7 mouse cellular contexts compared by ENCODE assay signal in genomic region chr5:30959966-30960501, GRCm38 (mm10). TPM values are rescaled to one million over a fixed set of nuclear protein-coding genes. Genes with fewer than 3 reads are reported as not detected.
DNase-seq lines count a peak whose midpoint lies in the region; ATAC-seq and TF ChIP-seq lines count a peak whose summit lies in the region.

Gene Preb (minus strand): TSS chr5:30960361.

- H3K36me3 ChIP-seq in embryonic facial prominence, embryonic 12.5 days = peaks cover 27% of the 10 kb centered on the region
- H3K36me3 ChIP-seq in kidney, adult 2 months (ENCODE audit: control insufficient read depth, insufficient read depth, low read length) = peaks cover 1% of the 10 kb centered on the region; the same call in 1 of the 2 replicates
- peaks cover 30% of the 10 kb centered on the region for H3K36me3 ChIP-seq in limb, embryonic 12.5 days
- H3K36me3 ChIP-seq in midbrain, embryonic 15.5 days (replicated peaks) = peaks cover 12% of the 10 kb centered on the region
- H3K36me3 ChIP-seq in spleen, adult 2 months (ENCODE audit: control insufficient read depth, insufficient read depth, low read length) = peaks cover 17% of the 10 kb centered on the region

- peak within 1 kb of the TSS; percentile 78 for H3K4me2 ChIP-seq in embryonic facial prominence, embryonic 12.5 days (replicated peaks)
- H3K4me2 ChIP-seq in limb, embryonic 12.5 days = peak within 1 kb of the TSS; percentile 80
- H3K4me2 ChIP-seq in midbrain, embryonic 15.5 days = peak within 1 kb of the TSS; percentile 92

- H3K4me3 ChIP-seq in embryonic facial prominence, embryonic 12.5 days = peak within 1 kb of the TSS; percentile 82
- H3K4me3 ChIP-seq in kidney, adult 2 months (ENCODE audit: insufficient read depth, low read depth, low read length) = peak within 1 kb of the TSS; percentile 94
- peak within 1 kb of the TSS; percentile 82 for H3K4me3 ChIP-seq in limb, embryonic 12.5 days (replicated peaks)
- H3K4me3 ChIP-seq in midbrain, embryonic 15.5 days = peak within 1 kb of the TSS; percentile 91
- peak within 1 kb of the TSS; percentile 81 for H3K4me3 ChIP-seq in spleen, adult 2 months (ENCODE audit: extremely low read depth, insufficient read depth, insufficient read length)

- TF ChIP-seq CTCF in kidney, adult 2 months (conservative IDR thresholded peaks at IDR 0.05; ENCODE audit: insufficient read depth, insufficient read length, low read depth, low read length) = no peak
- no peak for TF ChIP-seq CTCF in spleen, adult 2 months (IDR thresholded peaks at IDR 0.05; ENCODE audit: extremely low read depth, insufficient read depth, insufficient read length, insufficient replicate concordance)

- H3K9me3 ChIP-seq in embryonic facial prominence, embryonic 12.5 days = no peaks in the 10 kb centered on the region
- H3K9me3 ChIP-seq in limb, embryonic 12.5 days = no peaks in the 10 kb centered on the region
- no peaks in the 10 kb centered on the region for H3K9me3 ChIP-seq in midbrain, embryonic 15.5 days

- ATAC-seq in embryonic facial prominence, embryonic 12.5 days (ENCODE audit: insufficient number of reproducible peaks, insufficient read depth, low FRiP score, low TSS enrichment) = peak; percentile 90
- ATAC-seq in limb, embryonic 12.5 days (ENCODE audit: insufficient number of reproducible peaks, insufficient read depth, low FRiP score, low TSS enrichment, low read depth) = peak; percentile 94
- peak; percentile 96 for ATAC-seq in midbrain, embryonic 15.5 days (replicated peaks)

- peaks cover 20% of the 10 kb centered on the region for H3K4me1 ChIP-seq in embryonic facial prominence, embryonic 12.5 days
- peaks cover 17% of the 10 kb centered on the region for H3K4me1 ChIP-seq in kidney, adult 2 months (ENCODE audit: control insufficient read depth, insufficient read depth, low read length)
- peaks cover 23% of the 10 kb centered on the region for H3K4me1 ChIP-seq in limb, embryonic 12.5 days (replicated peaks)
- peaks cover 23% of the 10 kb centered on the region for H3K4me1 ChIP-seq in midbrain, embryonic 15.5 days
- H3K4me1 ChIP-seq in spleen, adult 2 months (ENCODE audit: control insufficient read depth, insufficient read depth, insufficient read length) = peaks cover 24% of the 10 kb centered on the region

- WGBS in embryonic facial prominence, embryonic 12.5 days = under 1% methylated on average over 56 of the region's 56 CpGs
- WGBS in kidney, adult 2 months = 1% methylated on average over 56 of the region's 56 CpGs
- under 1% methylated on average over 56 of the region's 56 CpGs for WGBS in limb, embryonic 12.5 days
- under 1% methylated on average over 56 of the region's 56 CpGs for WGBS in midbrain, embryonic 15.5 days
- WGBS in spleen, adult 2 months = under 1% methylated on average over 56 of the region's 56 CpGs

- peak within 1 kb of the TSS; percentile 93 for H3K9ac ChIP-seq in embryonic facial prominence, embryonic 12.5 days
- H3K9ac ChIP-seq in limb, embryonic 12.5 days (replicated peaks) = peak within 1 kb of the TSS; percentile 83
- H3K9ac ChIP-seq in midbrain, embryonic 15.5 days = peak within 1 kb of the TSS; percentile 95

- H3K27me3 ChIP-seq in embryonic facial prominence, embryonic 12.5 days = no peaks in the 10 kb centered on the region
- H3K27me3 ChIP-seq in kidney, adult 2 months (replicated peaks; ENCODE audit: control insufficient read depth, insufficient read depth, low read length) = no peaks in the 10 kb centered on the region
- no peaks in the 10 kb centered on the region for H3K27me3 ChIP-seq in limb, embryonic 12.5 days
- no peaks in the 10 kb centered on the region for H3K27me3 ChIP-seq in midbrain, embryonic 15.5 days (replicated peaks)
- no peaks in the 10 kb centered on the region for H3K27me3 ChIP-seq in spleen, adult 2 months (ENCODE audit: control insufficient read depth, insufficient read depth, low read length)

- peak; percentile 99 for DNase-seq in adrenal gland, postnatal 25 days
- peak; percentile 98 to 99 for DNase-seq in heart, adult 18-20 months
- DNase-seq in kidney, adult 2 months = peak; percentile 99
- DNase-seq in spleen, adult 2 months (ENCODE audit: low read depth in 1 of 2, low spot score in 2 of 2) = peak; percentile 94 to 99

- H3K27ac ChIP-seq in embryonic facial prominence, embryonic 12.5 days = peak within 1 kb of the TSS; percentile 91
- H3K27ac ChIP-seq in kidney, adult 2 months (ENCODE audit: insufficient read depth, low read depth, low read length) = peak within 1 kb of the TSS; percentile 86
- peak within 1 kb of the TSS; percentile 91 for H3K27ac ChIP-seq in limb, embryonic 12.5 days
- H3K27ac ChIP-seq in midbrain, embryonic 15.5 days = peak within 1 kb of the TSS; percentile 89
- peak within 1 kb of the TSS; percentile 80 for H3K27ac ChIP-seq in spleen, adult 2 months (ENCODE audit: insufficient read depth, low read length)

- peak; percentile 63 for TF ChIP-seq POLR2A in kidney, adult 2 months (IDR thresholded peaks at IDR 0.05; ENCODE audit: low read depth, low read length)
- TF ChIP-seq POLR2A in spleen, adult 2 months (IDR thresholded peaks at IDR 0.05; ENCODE audit: low read depth, low read length) = peak; percentile 86

RNA-seq across cellular contexts. Expression of gene Preb, which starts in this region (rescaled TPM):
- 131 TPM in 2 replicates for total RNA-seq in adrenal gland, postnatal 25 days (2021)
- 129 and 133 TPM in 2 replicates for polyA plus RNA-seq in embryonic facial prominence, embryonic 12.5 days (2016; fragmentation: Nextera tagmentation; extraction: Ambion mirVana)
- 10 to 100 TPM; 84.3 to 84.7 TPM for total RNA-seq in heart, adult 18-20 months (2021)
- 346 and 372 TPM in 2 replicates for polyA plus RNA-seq in kidney, adult 2 months (2012; rRNA removed)
- 132 and 133 TPM in 2 replicates for polyA plus RNA-seq in limb, embryonic 12.5 days (2016; fragmentation: Nextera tagmentation; extraction: Ambion mirVana)
- polyA plus RNA-seq in midbrain, embryonic 15.5 days (2015; fragmentation: Nextera tagmentation; extraction: Ambion mirVana) = 110 and 113 TPM in 2 replicates
- 227 and 270 TPM in 2 replicates for polyA plus RNA-seq in spleen, adult 2 months (2012; rRNA removed)

Comparison
In these comparisons a context has a peak if more than half of its experiments do, and no peak if none do; other contexts are left out.
1. Peak in every context shown above with its lines: DNase-seq, ATAC-seq, H3K4me3 ChIP-seq and H3K27ac ChIP-seq.